Mouse (Mus musculus): ENCODE results near the gene Dab1. TPM values are rescaled to one million over a fixed set of nuclear protein-coding genes. Genes with fewer than 3 reads are reported as not detected.

Gene Dab1
- polyA plus RNA-seq, 1 experiment from 2014 or later: 3.0 TPM

DNA sequence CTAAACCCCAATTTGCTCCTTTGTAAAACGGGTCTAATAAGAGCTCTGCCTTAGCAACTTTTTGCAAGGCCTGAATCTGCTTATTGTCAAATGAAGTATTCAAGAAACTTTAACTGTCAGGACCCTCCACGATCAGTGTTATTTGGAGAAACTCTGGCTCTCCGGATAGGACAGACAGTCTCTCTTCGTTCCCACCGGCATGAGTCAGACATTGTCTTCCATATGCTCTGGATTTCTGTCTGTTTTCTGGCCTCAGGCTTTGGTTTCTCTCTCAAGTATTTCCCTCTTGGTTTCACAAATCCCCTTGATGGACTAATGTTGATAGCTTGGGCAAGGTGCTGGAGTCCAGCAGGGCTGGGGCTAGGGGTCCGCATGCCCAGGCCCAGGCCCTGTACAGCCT lies 59.3 kb downstream of the Dab1 start:
- Histone ChIP-seq H3K9me3 (ENCODE audit: control insufficient read depth, low read length) (no peaks in the 10 kb centered on the region), H3K4me3 (ENCODE audit: low read length) (no peak overlapping the region), H3K27ac (ENCODE audit: low read length) (no peak overlapping the region), H3K27me3 (ENCODE audit: control insufficient read depth, insufficient read depth, low read depth, low read length) (no peaks in the 10 kb centered on the region), H3K4me2 (ENCODE audit: low read depth, low read length) (no peak overlapping the region), H3K36me3 (ENCODE audit: control insufficient read depth, insufficient read depth, low read length) (no peaks in the 10 kb centered on the region), H3K4me1 (replicated peaks; ENCODE audit: control insufficient read depth, insufficient read depth, low read length) (no peaks in the 10 kb centered on the region), H3K9ac (ENCODE audit: low read length) (no peak overlapping the region)
- 88% methylated on average over 6 of the region's 6 CpGs for WGBS
- no peak for ATAC-seq (ENCODE audit: low read depth)

DNA sequence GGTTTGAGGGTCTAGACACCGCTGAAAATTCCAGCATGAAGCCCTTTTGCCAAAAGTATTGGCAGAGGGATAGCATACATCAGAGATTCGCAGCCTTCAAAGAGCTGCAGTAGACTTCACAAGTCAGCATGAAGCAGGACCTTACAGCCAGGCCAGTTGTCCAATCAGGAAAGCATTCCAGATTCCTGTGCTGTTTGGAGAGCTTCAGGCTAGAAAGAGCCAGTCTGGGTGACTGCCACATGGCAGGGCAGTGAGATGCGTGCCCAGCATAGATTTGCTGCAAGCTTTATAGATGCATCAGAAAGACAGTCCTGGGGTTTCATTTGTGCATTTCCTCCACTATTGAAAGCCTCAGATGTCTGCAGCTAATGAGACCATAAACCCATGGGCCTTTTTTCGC lies 66.0 kb downstream of the Dab1 start:
- 61% methylated on average over 4 of the region's 4 CpGs for WGBS
- ATAC-seq (ENCODE audit: low read depth): no peak
- Histone ChIP-seq H3K27me3 (ENCODE audit: control insufficient read depth, insufficient read depth, low read depth, low read length) (no peaks in the 10 kb centered on the region), H3K9me3 (ENCODE audit: control insufficient read depth, low read length) (no peaks in the 10 kb centered on the region), H3K9ac (ENCODE audit: low read length) (no peak overlapping the region), H3K36me3 (ENCODE audit: control insufficient read depth, insufficient read depth, low read length) (no peaks in the 10 kb centered on the region), H3K4me1 (replicated peaks; ENCODE audit: control insufficient read depth, insufficient read depth, low read length) (no peaks in the 10 kb centered on the region), H3K4me3 (ENCODE audit: low read length) (no peak overlapping the region), H3K4me2 (ENCODE audit: low read depth, low read length) (no peak overlapping the region), H3K27ac (ENCODE audit: low read length) (no peak overlapping the region)

DNA sequence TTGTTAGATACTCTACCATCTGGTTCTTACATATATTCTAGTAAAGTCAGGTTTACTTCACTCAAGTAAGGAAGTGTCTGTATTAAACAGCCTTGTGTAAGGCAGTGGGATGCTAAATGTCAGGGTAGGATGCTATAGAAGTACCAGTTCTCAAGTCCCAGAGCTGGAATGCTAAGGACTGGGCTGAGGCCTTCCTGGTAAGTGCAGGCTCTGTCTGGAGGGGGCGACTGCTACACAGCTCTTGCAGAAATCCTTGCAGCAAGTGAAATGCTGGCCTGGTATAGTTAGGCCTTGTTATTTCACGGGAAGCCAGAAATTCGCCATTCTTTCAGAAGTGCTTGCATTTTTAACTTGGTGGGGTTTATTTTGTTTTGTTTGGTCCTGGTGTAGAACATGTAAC lies 72.6 kb downstream of the Dab1 start:
- H3K36me3 ChIP-seq (ENCODE audit: control insufficient read depth, insufficient read depth, low read length): no peaks in the 10 kb centered on the region
- H3K9ac ChIP-seq (ENCODE audit: low read length): no peak overlapping the region
- H3K4me1 ChIP-seq (replicated peaks; ENCODE audit: control insufficient read depth, insufficient read depth, low read length): no peaks in the 10 kb centered on the region
- ATAC-seq (ENCODE audit: low read depth): no peak
- H3K9me3 ChIP-seq (ENCODE audit: control insufficient read depth, low read length): no peaks in the 10 kb centered on the region
- no peaks in the 10 kb centered on the region for H3K27me3 ChIP-seq (ENCODE audit: control insufficient read depth, insufficient read depth, low read depth, low read length)
- 48% methylated on average over 3 of the region's 3 CpGs for WGBS
- H3K27ac ChIP-seq (ENCODE audit: low read length): no peak overlapping the region
- H3K4me2 ChIP-seq (ENCODE audit: low read depth, low read length): no peak overlapping the region
- H3K4me3 ChIP-seq (ENCODE audit: low read length): no peak overlapping the region

DNA sequence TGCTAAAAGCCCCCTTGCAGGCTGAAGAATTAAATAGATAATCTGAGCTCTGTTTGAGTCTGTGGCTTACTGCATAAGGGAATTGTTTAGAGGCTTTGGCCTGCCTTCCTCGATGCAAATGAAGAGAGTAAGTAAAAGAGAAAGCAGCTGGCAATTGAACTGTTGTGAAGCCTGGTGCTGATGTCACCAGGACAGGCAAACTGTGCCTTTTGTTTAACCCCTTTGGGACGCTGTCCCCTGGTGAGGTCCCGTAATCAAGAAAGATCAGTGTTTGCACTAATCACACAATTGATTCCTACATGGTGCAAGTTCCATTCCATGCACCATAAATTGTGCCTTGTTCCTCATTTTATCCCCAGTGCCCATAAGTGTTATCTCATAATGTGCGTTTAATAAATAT lies 80.6 kb downstream of the Dab1 start:
- no peak overlapping the region for H3K4me2 ChIP-seq (ENCODE audit: low read depth, low read length)
- H3K9ac ChIP-seq (ENCODE audit: low read length): no peak overlapping the region
- no peak overlapping the region for H3K4me3 ChIP-seq (ENCODE audit: low read length)
- ATAC-seq (ENCODE audit: low read depth): no peak
- WGBS: 42% methylated on average over 4 of the region's 4 CpGs
- no peaks in the 10 kb centered on the region for H3K27me3 ChIP-seq (ENCODE audit: control insufficient read depth, insufficient read depth, low read depth, low read length)
- no peaks in the 10 kb centered on the region for H3K4me1 ChIP-seq (replicated peaks; ENCODE audit: control insufficient read depth, insufficient read depth, low read length)
- no peak overlapping the region for H3K27ac ChIP-seq (ENCODE audit: low read length)
- H3K9me3 ChIP-seq (ENCODE audit: control insufficient read depth, low read length): no peaks in the 10 kb centered on the region
- no peaks in the 10 kb centered on the region for H3K36me3 ChIP-seq (ENCODE audit: control insufficient read depth, insufficient read depth, low read length)

DNA sequence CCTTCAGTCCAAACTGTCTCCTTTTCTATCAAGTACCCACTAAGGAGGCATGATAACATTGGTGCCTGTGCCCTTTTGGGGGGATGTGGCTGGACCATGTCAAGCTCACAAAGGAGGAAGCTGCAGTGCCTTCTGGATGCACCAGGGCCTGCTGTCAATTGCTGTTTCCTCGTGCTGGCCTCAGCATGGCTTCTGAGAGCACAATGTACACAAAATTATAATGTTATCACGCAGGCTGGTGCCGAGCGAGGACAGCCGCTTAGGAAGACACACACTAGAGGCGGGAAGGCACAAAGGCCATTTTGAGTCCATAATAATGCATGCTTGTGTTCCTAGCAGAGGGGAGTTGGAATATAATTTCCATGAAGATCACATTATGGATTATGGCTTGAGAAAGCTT lies 81.2 kb downstream of the Dab1 start:
- Histone ChIP-seq H3K27ac (ENCODE audit: low read length) (no peak overlapping the region), H3K4me3 (ENCODE audit: low read length) (no peak overlapping the region), H3K4me1 (replicated peaks; ENCODE audit: control insufficient read depth, insufficient read depth, low read length) (no peaks in the 10 kb centered on the region), H3K36me3 (ENCODE audit: control insufficient read depth, insufficient read depth, low read length) (no peaks in the 10 kb centered on the region), H3K9ac (ENCODE audit: low read length) (no peak overlapping the region), H3K9me3 (ENCODE audit: control insufficient read depth, low read length) (no peaks in the 10 kb centered on the region), H3K4me2 (ENCODE audit: low read depth, low read length) (no peak overlapping the region), H3K27me3 (ENCODE audit: control insufficient read depth, insufficient read depth, low read depth, low read length) (no peaks in the 10 kb centered on the region)
- ATAC-seq (ENCODE audit: low read depth): no peak
- WGBS: 51% methylated on average over 6 of the region's 6 CpGs

DNA sequence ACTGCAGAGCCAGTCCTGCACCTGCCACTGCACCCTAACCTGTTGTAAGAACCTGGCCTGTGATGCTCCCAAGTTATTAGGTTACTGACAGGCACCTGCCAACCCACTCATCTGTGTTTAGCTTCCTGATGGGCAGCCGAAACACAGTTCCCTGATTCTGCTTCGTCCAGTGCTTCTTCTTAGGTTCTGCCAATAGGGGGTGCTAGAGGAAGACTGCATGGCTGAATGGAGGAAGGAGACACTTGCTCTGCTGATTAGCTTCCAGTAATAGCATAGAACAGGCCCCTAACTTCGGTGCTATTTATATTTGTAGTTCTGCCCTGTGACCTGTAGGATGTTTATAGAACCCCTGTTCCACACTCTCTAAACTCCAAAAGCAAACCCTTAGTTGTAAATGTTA lies 83.0 kb downstream of the Dab1 start:
- Histone ChIP-seq H3K4me1 (replicated peaks; ENCODE audit: control insufficient read depth, insufficient read depth, low read length) (no peaks in the 10 kb centered on the region), H3K36me3 (ENCODE audit: control insufficient read depth, insufficient read depth, low read length) (no peaks in the 10 kb centered on the region), H3K9me3 (ENCODE audit: control insufficient read depth, low read length) (no peaks in the 10 kb centered on the region), H3K4me3 (ENCODE audit: low read length) (no peak overlapping the region), H3K4me2 (ENCODE audit: low read depth, low read length) (no peak overlapping the region), H3K27ac (ENCODE audit: low read length) (no peak overlapping the region), H3K9ac (ENCODE audit: low read length) (no peak overlapping the region), H3K27me3 (ENCODE audit: control insufficient read depth, insufficient read depth, low read depth, low read length) (no peaks in the 10 kb centered on the region)
- no peak for ATAC-seq (ENCODE audit: low read depth)
- 53% methylated on average over 3 of the region's 3 CpGs for WGBS

DNA sequence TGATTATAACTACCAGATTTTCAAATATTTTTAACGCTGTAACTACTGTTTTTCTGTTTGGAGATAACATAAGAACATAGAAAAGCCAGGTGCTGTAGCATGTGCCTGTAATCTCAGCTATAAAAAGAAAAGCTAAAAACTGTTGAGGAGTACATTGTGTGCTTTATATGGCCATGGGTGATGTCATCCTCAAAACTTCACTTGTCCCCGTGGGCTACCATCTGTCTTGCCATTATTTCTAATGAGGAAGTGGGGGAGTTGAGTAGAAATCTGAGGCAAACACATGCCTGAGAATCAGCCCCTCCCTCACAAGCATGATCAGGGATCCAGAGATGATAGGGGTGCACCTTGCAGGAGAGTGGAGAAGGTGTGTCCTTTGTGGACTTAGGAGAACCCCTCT lies 85.3 kb downstream of the Dab1 start:
- H3K36me3 ChIP-seq (ENCODE audit: control insufficient read depth, insufficient read depth, low read length): no peaks in the 10 kb centered on the region
- WGBS: 58% methylated on average over 2 of the region's 2 CpGs
- H3K9ac ChIP-seq (ENCODE audit: low read length): no peak overlapping the region
- ATAC-seq (ENCODE audit: low read depth): no peak
- no peaks in the 10 kb centered on the region for H3K4me1 ChIP-seq (replicated peaks; ENCODE audit: control insufficient read depth, insufficient read depth, low read length)
- no peak overlapping the region for H3K4me2 ChIP-seq (ENCODE audit: low read depth, low read length)
- H3K27ac ChIP-seq (ENCODE audit: low read length): no peak overlapping the region
- H3K27me3 ChIP-seq (ENCODE audit: control insufficient read depth, insufficient read depth, low read depth, low read length): no peaks in the 10 kb centered on the region
- H3K9me3 ChIP-seq (ENCODE audit: control insufficient read depth, low read length): no peaks in the 10 kb centered on the region
- H3K4me3 ChIP-seq (ENCODE audit: low read length): no peak overlapping the region

DNA sequence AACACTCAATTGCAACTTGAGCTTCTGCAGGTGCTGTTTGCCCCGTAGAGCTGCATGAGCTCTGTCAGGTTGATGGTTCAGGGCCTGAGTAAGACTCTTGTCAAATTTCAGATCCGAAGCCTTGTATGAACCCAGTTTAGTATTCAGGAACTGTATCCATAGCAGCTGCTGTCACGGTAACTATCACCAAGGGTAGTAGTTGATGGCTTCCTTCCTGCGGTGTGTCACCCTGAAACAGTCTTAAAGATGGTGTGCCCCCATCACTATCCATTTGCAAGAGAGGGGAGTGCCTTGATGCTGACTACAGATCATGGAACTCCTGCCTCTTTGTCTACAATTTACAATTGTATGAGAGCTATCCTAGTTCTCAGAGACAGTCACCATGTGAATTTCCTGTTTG lies 87.3 kb downstream of the Dab1 start:
- Histone ChIP-seq H3K9me3 (ENCODE audit: control insufficient read depth, low read length) (no peaks in the 10 kb centered on the region), H3K4me3 (ENCODE audit: low read length) (no peak overlapping the region), H3K4me2 (ENCODE audit: low read depth, low read length) (no peak overlapping the region), H3K36me3 (ENCODE audit: control insufficient read depth, insufficient read depth, low read length) (no peaks in the 10 kb centered on the region), H3K4me1 (replicated peaks; ENCODE audit: control insufficient read depth, insufficient read depth, low read length) (no peaks in the 10 kb centered on the region), H3K9ac (ENCODE audit: low read length) (no peak overlapping the region), H3K27ac (ENCODE audit: low read length) (no peak overlapping the region), H3K27me3 (ENCODE audit: control insufficient read depth, insufficient read depth, low read depth, low read length) (no peaks in the 10 kb centered on the region)
- ATAC-seq (ENCODE audit: low read depth): no peak
- 68% methylated on average over 4 of the region's 4 CpGs for whole genome bisulfite sequencing

DNA sequence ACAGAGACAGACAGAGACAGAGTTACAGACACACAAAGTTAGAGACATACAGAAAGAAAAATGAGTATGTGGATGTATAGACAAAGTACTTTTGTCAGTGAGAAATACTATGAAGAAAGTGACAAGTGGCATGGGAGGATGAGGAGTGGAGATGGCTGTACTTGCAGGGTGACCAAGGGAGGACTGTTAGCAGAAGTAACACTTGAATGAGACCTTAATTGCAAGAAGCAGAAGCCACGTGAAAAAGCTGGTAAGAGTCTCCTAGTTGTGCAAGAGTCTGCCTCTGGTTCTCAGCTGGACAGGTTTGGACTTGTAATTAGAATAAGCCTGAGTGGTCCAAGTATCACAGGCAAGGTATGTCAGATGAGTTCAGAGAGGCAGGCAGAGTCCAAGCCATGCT lies 88.0 kb downstream of the Dab1 start:
- Histone ChIP-seq H3K9me3 (ENCODE audit: control insufficient read depth, low read length) (no peaks in the 10 kb centered on the region), H3K4me1 (replicated peaks; ENCODE audit: control insufficient read depth, insufficient read depth, low read length) (no peaks in the 10 kb centered on the region), H3K4me3 (ENCODE audit: low read length) (no peak overlapping the region), H3K4me2 (ENCODE audit: low read depth, low read length) (no peak overlapping the region), H3K36me3 (ENCODE audit: control insufficient read depth, insufficient read depth, low read length) (no peaks in the 10 kb centered on the region), H3K9ac (ENCODE audit: low read length) (no peak overlapping the region), H3K27ac (ENCODE audit: low read length) (no peak overlapping the region), H3K27me3 (ENCODE audit: control insufficient read depth, insufficient read depth, low read depth, low read length) (no peaks in the 10 kb centered on the region)
- no peak for ATAC-seq (ENCODE audit: low read depth)
- 43% methylated on average over 1 of the region's 1 CpGs for WGBS

DNA sequence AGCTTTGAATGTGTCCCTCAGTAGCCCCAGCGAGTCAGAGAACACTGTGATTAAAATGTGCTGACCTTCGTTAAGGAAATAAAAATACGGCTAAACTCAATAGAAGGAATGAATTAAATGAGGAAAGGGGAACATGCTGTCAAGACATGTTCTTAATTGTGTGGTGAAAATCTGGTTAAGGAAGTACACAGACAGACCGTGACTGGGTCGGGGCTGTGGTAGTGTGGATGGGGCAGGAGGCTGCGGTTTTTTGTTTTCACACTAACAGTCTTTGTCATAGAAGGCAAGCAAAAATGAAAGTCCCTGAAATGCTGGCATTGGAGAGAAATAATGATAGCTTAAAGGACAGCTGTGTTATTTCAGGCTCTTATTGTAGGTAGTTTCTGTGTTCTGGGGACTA lies 92.2 kb downstream of the Dab1 start:
- H3K27me3 ChIP-seq (ENCODE audit: control insufficient read depth, insufficient read depth, low read depth, low read length): no peaks in the 10 kb centered on the region
- no peak overlapping the region for H3K4me3 ChIP-seq (ENCODE audit: low read length)
- no peaks in the 10 kb centered on the region for H3K4me1 ChIP-seq (replicated peaks; ENCODE audit: control insufficient read depth, insufficient read depth, low read length)
- no peak overlapping the region for H3K27ac ChIP-seq (ENCODE audit: low read length)
- WGBS: 74% methylated on average over 6 of the region's 6 CpGs
- H3K9ac ChIP-seq (ENCODE audit: low read length): no peak overlapping the region
- no peak for ATAC-seq (ENCODE audit: low read depth)
- H3K4me2 ChIP-seq (ENCODE audit: low read depth, low read length): no peak overlapping the region
- H3K36me3 ChIP-seq (ENCODE audit: control insufficient read depth, insufficient read depth, low read length): no peaks in the 10 kb centered on the region
- H3K9me3 ChIP-seq (ENCODE audit: control insufficient read depth, low read length): no peaks in the 10 kb centered on the region
